Mouse (Mus musculus): ENCODE data around the gene Lrrc8d. TPM values are rescaled to one million over a fixed set of nuclear protein-coding genes. Genes with fewer than 3 reads are reported as not detected.

Gene Lrrc8d
- polyA plus RNA-seq, 1 experiment from 2014 or later, result 14.5 TPM

DNA sequence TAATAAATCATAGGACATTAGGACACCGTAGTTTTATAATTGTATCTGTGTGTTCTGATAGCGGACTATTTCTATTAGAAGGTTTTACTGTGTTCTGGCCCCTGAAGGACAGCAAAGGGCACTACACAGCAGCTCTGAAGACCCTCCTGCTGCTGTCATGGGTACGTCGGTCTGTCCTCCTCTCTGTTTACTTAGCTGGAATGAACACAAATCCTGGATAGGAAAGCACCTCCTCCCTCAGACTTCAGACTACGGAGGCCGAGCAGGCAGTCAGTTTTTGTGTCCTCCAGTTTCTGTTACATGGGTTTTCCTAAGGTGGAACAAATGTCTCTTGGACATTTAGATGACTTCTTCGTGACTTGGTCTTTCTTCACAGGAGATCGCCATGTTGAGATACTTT lies 78.4 kb downstream of the Lrrc8d start:
- no peak for ATAC-seq
- no peak for TF ChIP-seq CTCF (IDR thresholded peaks at IDR 0.05; ENCODE audit: low read depth)
- H3K4me1 ChIP-seq (replicated peaks; ENCODE audit: control insufficient read depth, insufficient read depth, low read length), result no peaks in the 10 kb centered on the region
- H3K4me3 ChIP-seq (ENCODE audit: low read depth, low read length), result no peak overlapping the region
- no peaks in the 10 kb centered on the region for H3K9me3 ChIP-seq (ENCODE audit: control insufficient read depth)
- no peaks in the 10 kb centered on the region for H3K36me3 ChIP-seq (ENCODE audit: control insufficient read depth, insufficient read depth)
- H3K27me3 ChIP-seq (replicated peaks; ENCODE audit: control insufficient read depth, insufficient read depth, low read length), result no peaks in the 10 kb centered on the region
- 70% methylated on average over 8 of the region's 8 CpGs for WGBS
- H3K9ac ChIP-seq (ENCODE audit: low read depth, low read length), result no peak overlapping the region
- no peak overlapping the region for H3K27ac ChIP-seq (ENCODE audit: low read depth, low read length)
- no peak overlapping the region for H3K4me2 ChIP-seq (replicated peaks; ENCODE audit: low read depth)

- 54% methylated on average over 3 of the region's 3 CpGs for WGBS
Measured at GRCm38 (mm10) chr5:105778723-105779122, 79.0 kb downstream of the Lrrc8d start.

GRCm38 (mm10) chr5:105779331-105779730 lies 79.6 kb downstream of the Lrrc8d start:
- H3K36me3 ChIP-seq (ENCODE audit: control insufficient read depth, insufficient read depth), result no peaks in the 10 kb centered on the region
- TF ChIP-seq CTCF (IDR thresholded peaks at IDR 0.05; ENCODE audit: low read depth), result no peak
- no peak overlapping the region for H3K4me3 ChIP-seq (ENCODE audit: low read depth, low read length)
- no peak overlapping the region for H3K4me2 ChIP-seq (replicated peaks; ENCODE audit: low read depth)
- no peaks in the 10 kb centered on the region for H3K27me3 ChIP-seq (replicated peaks; ENCODE audit: control insufficient read depth, insufficient read depth, low read length)
- H3K9me3 ChIP-seq (ENCODE audit: control insufficient read depth), result no peaks in the 10 kb centered on the region
- H3K27ac ChIP-seq (ENCODE audit: low read depth, low read length), result no peak overlapping the region
- no peak for ATAC-seq
- H3K9ac ChIP-seq (ENCODE audit: low read depth, low read length), result no peak overlapping the region
- 68% methylated on average over 5 of the region's 5 CpGs for WGBS
- no peaks in the 10 kb centered on the region for H3K4me1 ChIP-seq (replicated peaks; ENCODE audit: control insufficient read depth, insufficient read depth, low read length)

More at GRCm38 (mm10) chr5:105778723-105779122, 79.0 kb downstream of the Lrrc8d start:
- Histone ChIP-seq H3K4me1 (replicated peaks; ENCODE audit: control insufficient read depth, insufficient read depth, low read length) (no peaks in the 10 kb centered on the region), H3K9ac (ENCODE audit: low read depth, low read length) (no peak overlapping the region), H3K4me2 (replicated peaks; ENCODE audit: low read depth) (no peak overlapping the region), H3K4me3 (ENCODE audit: low read depth, low read length) (no peak overlapping the region), H3K36me3 (ENCODE audit: control insufficient read depth, insufficient read depth) (no peaks in the 10 kb centered on the region), H3K27me3 (replicated peaks; ENCODE audit: control insufficient read depth, insufficient read depth, low read length) (no peaks in the 10 kb centered on the region), H3K9me3 (ENCODE audit: control insufficient read depth) (no peaks in the 10 kb centered on the region), H3K27ac (ENCODE audit: low read depth, low read length) (no peak overlapping the region)
- no peak for ATAC-seq
- no peak for TF ChIP-seq CTCF (IDR thresholded peaks at IDR 0.05; ENCODE audit: low read depth)

DNA sequence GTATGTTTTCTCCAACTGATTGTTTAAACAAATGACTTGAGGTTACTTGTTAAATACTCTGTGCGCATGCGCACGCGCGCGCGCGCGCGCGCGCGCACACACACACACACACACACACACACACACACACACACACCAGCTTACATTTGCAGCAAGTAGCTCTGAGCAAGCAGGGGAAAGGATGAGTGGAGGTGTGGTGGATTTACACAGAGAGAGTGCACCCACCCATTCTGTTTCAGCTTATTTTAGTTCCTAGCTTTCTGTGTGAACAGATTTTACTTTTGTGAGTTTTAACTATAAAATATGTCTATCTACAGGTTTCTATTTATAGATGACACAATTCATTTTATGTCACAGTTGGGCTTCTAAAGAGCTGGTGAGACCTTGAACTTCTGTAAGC lies 84.1 kb downstream of the Lrrc8d start:
- ATAC-seq, result no peak
- Histone ChIP-seq H3K9me3 (ENCODE audit: control insufficient read depth) (no peaks in the 10 kb centered on the region), H3K4me2 (replicated peaks; ENCODE audit: low read depth) (no peak overlapping the region), H3K4me1 (replicated peaks; ENCODE audit: control insufficient read depth, insufficient read depth, low read length) (0 out of 2 replicates have a peak, but pooled peaks cover 3% of the 10 kb centered on the region), H3K27ac (ENCODE audit: low read depth, low read length) (no peak overlapping the region), H3K27me3 (replicated peaks; ENCODE audit: control insufficient read depth, insufficient read depth, low read length) (no peaks in the 10 kb centered on the region), H3K36me3 (ENCODE audit: control insufficient read depth, insufficient read depth) (no peaks in the 10 kb centered on the region), H3K4me3 (ENCODE audit: low read depth, low read length) (no peak overlapping the region), H3K9ac (ENCODE audit: low read depth, low read length) (no peak overlapping the region)
- TF ChIP-seq CTCF (IDR thresholded peaks at IDR 0.05; ENCODE audit: low read depth), result no peak
- 99% methylated on average over 13 of the region's 13 CpGs for WGBS

GRCm38 (mm10) chr5:105784724-105785123 lies 85.0 kb downstream of the Lrrc8d start:
- no peak overlapping the region for H3K9ac ChIP-seq (ENCODE audit: low read depth, low read length)
- WGBS, result 81% methylated on average over 10 of the region's 10 CpGs

DNA sequence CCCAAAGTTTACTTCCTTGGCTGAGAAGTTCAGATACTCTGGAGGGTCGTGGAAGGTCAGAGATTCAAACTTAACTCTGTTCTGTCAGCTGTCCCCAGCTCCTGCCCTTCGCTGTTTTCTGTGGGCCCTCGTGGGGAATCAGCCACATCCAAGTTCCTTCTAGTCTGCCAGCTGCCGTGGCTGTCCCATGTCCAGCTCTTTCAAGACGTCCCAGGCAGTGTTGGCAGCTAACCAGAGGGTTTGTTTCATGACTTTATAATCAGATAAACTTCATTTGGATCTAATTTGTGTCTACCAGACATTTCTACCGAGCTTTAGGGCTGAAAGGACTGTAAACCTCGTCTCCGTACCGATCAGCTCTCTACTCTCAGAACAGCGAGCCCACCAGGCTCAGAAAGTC lies 87.8 kb downstream of the Lrrc8d start:
- H3K4me1 ChIP-seq (replicated peaks; ENCODE audit: control insufficient read depth, insufficient read depth, low read length), result peaks cover 3% of the 10 kb centered on the region; the same call in 1 of the 2 replicates
- no peak for ATAC-seq

More at GRCm38 (mm10) chr5:105784724-105785123, 85.0 kb downstream of the Lrrc8d start:
- no peak overlapping the region for H3K4me2 ChIP-seq (replicated peaks; ENCODE audit: low read depth)
- H3K27ac ChIP-seq (ENCODE audit: low read depth, low read length), result no peak overlapping the region
- no peak overlapping the region for H3K4me3 ChIP-seq (ENCODE audit: low read depth, low read length)
- H3K36me3 ChIP-seq (ENCODE audit: control insufficient read depth, insufficient read depth), result no peaks in the 10 kb centered on the region
- 0 out of 2 replicates have a peak, but pooled peaks cover 3% of the 10 kb centered on the region for H3K4me1 ChIP-seq (replicated peaks; ENCODE audit: control insufficient read depth, insufficient read depth, low read length)
- no peak for TF ChIP-seq CTCF (IDR thresholded peaks at IDR 0.05; ENCODE audit: low read depth)
- H3K27me3 ChIP-seq (replicated peaks; ENCODE audit: control insufficient read depth, insufficient read depth, low read length), result no peaks in the 10 kb centered on the region
- no peaks in the 10 kb centered on the region for H3K9me3 ChIP-seq (ENCODE audit: control insufficient read depth)
- no peak for ATAC-seq

DNA sequence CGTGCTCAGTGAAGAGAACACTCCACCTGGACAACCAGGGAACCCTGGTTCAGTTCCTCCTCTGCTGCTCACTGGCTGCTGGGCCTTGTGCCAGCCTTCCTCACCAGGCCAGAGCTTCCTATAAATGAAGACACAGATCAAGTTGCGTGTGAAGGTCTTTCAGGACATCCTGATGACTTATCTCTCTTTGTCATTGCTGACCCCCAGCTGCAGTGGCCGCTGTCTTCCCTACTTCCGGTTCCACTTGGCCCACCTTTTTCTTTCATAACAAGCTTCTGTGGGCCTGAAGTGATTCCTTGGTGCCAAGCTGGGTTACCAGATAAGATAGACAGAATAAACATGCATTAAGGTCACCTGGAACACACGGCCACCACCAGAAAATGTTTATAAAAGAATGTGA lies 90.0 kb downstream of the Lrrc8d start:
- no peak for TF ChIP-seq CTCF (IDR thresholded peaks at IDR 0.05; ENCODE audit: low read depth)
- peaks cover 9% of the 10 kb centered on the region for H3K4me1 ChIP-seq (replicated peaks; ENCODE audit: control insufficient read depth, insufficient read depth, low read length)
- WGBS, result 46% methylated on average over 5 of the region's 5 CpGs

More for the DNA sequence above, 87.8 kb downstream of the Lrrc8d start:
- H3K4me3 ChIP-seq (ENCODE audit: low read depth, low read length), result no peak overlapping the region
- H3K4me2 ChIP-seq (replicated peaks; ENCODE audit: low read depth), result no peak overlapping the region
- no peak overlapping the region for H3K27ac ChIP-seq (ENCODE audit: low read depth, low read length)
- WGBS, result 54% methylated on average over 10 of the region's 10 CpGs
- no peaks in the 10 kb centered on the region for H3K27me3 ChIP-seq (replicated peaks; ENCODE audit: control insufficient read depth, insufficient read depth, low read length)
- TF ChIP-seq CTCF (IDR thresholded peaks at IDR 0.05; ENCODE audit: low read depth), result no peak
- no peak overlapping the region for H3K9ac ChIP-seq (ENCODE audit: low read depth, low read length)
- H3K36me3 ChIP-seq (ENCODE audit: control insufficient read depth, insufficient read depth), result no peaks in the 10 kb centered on the region
- no peaks in the 10 kb centered on the region for H3K9me3 ChIP-seq (ENCODE audit: control insufficient read depth)

More for the DNA sequence above, 90.0 kb downstream of the Lrrc8d start:
- ATAC-seq, result no peak
- Histone ChIP-seq H3K27ac (ENCODE audit: low read depth, low read length) (no peak overlapping the region), H3K27me3 (replicated peaks; ENCODE audit: control insufficient read depth, insufficient read depth, low read length) (no peaks in the 10 kb centered on the region), H3K36me3 (ENCODE audit: control insufficient read depth, insufficient read depth) (no peaks in the 10 kb centered on the region), H3K9ac (ENCODE audit: low read depth, low read length) (no peak overlapping the region), H3K4me3 (ENCODE audit: low read depth, low read length) (no peak overlapping the region), H3K4me2 (replicated peaks; ENCODE audit: low read depth) (no peak overlapping the region), H3K9me3 (ENCODE audit: control insufficient read depth) (no peaks in the 10 kb centered on the region)
